Mouse (Mus musculus) liver, embryonic 11.5 days (tissue): ENCODE data around the gene Ptpru. TPM values are rescaled to one million over a fixed set of nuclear protein-coding genes. Genes with fewer than 3 reads are reported as not detected.

Experiments used
- ATAC-seq: fragments of 200-750 bp; cut with Nextera tagmentation; replicated peaks from 2 replicates; pipeline ENCODE4 v1.8.0; 2017; ENCODE audit warnings: moderate number of reproducible peaks, mild to moderate bottlenecking, moderate TSS enrichment, moderate library complexity; ENCODE audit not compliant: low FRiP score
- DNase-seq: peaks from one replicate; pipeline ENCODE4 v3.0.0-alpha.2; 2017; ENCODE audit warnings: low spot score
- H3K27ac ChIP-seq: fragments of 300-500 bp; sonication (generic); 2 replicates; pipeline ENCODE4 v1.5.1; 2014; ENCODE audit warnings: mild to moderate bottlenecking, low read depth, low read length, control low read depth
- H3K27me3 ChIP-seq: fragments of 300-500 bp; sonication (generic); replicated peaks from 2 replicates; pipeline ENCODE4 v1.6.1; 2014; ENCODE audit warnings: low read length, mixed read lengths; ENCODE audit not compliant: control insufficient read depth, insufficient read depth
- H3K36me3 ChIP-seq: fragments of 300-500 bp; sonication (generic); 2 replicates; pipeline ENCODE4 v1.6.1; 2014; ENCODE audit warnings: mild to moderate bottlenecking, low read length, moderate library complexity, mixed read lengths; ENCODE audit not compliant: control insufficient read depth, insufficient read depth
- H3K4me1 ChIP-seq: fragments of 300-500 bp; sonication (generic); replicated peaks from 2 replicates; pipeline ENCODE4 v1.6.1; 2014; ENCODE audit warnings: low read length, mixed read lengths; ENCODE audit not compliant: control insufficient read depth, insufficient read depth
- H3K4me2 ChIP-seq: fragments of 300-500 bp; sonication (generic); 2 replicates; pipeline ENCODE4 v1.6.1; 2014; ENCODE audit warnings: mild to moderate bottlenecking, control low read depth, moderate library complexity
- H3K4me3 ChIP-seq: fragments of 300-500 bp; sonication (generic); 2 replicates; pipeline ENCODE4 v1.5.1; 2014; ENCODE audit warnings: low read depth, low read length, control low read depth
- H3K9ac ChIP-seq: fragments of 300-500 bp; sonication (generic); 2 replicates; pipeline ENCODE4 v1.6.1; 2014; ENCODE audit warnings: low read depth, low read length, control low read depth
- H3K9me3 ChIP-seq: fragments of 300-500 bp; sonication (generic); 2 replicates; pipeline ENCODE4 v1.6.1; 2016; ENCODE audit warnings: low read length, inconsistent platforms, mixed read lengths; ENCODE audit not compliant: control insufficient read depth
- WGBS: fragments of 180-500 bp; shearing (Covaris S2); extraction: QIAGEN DNeasy Blood & Tissue Kit; methylation state at CpG from one replicate; pipeline ENCODE4 v1.1.7; 2014; 5-methylcytosine and 5-hydroxymethylcytosine counted together
- polyA plus RNA-seq: library from polyadenylated mRNA; unstranded; fragments of >200 nt; fragmentation: Nextera tagmentation; extraction: Ambion mirVana; gene quantifications from 2 replicates; pipeline ENCODE4 v1.2.1, GENCODE M21; 2014

Ptpru gene
- polyA plus RNA-seq, 1 experiment from 2014 or later: 5.8 TPM

GRCm38 (mm10) chr4:131751561-131751960 lies 86.5 kb downstream of the Ptpru start:
- Histone ChIP-seq H3K36me3 (no peaks in the 10 kb centered on the region), H3K4me3 (no peak overlapping the region), H3K27ac (no peak overlapping the region), H3K4me1 (no peaks in the 10 kb centered on the region), H3K27me3 (no peaks in the 10 kb centered on the region; the same call in 1 of the 2 replicates), H3K9ac (no peak overlapping the region), H3K9me3 (no peaks in the 10 kb centered on the region), H3K4me2 (no peak overlapping the region)
- no peak for ATAC-seq
- DNase-seq: no peak
- 77% methylated on average over 7 of the region's 7 CpGs for WGBS

DNA sequence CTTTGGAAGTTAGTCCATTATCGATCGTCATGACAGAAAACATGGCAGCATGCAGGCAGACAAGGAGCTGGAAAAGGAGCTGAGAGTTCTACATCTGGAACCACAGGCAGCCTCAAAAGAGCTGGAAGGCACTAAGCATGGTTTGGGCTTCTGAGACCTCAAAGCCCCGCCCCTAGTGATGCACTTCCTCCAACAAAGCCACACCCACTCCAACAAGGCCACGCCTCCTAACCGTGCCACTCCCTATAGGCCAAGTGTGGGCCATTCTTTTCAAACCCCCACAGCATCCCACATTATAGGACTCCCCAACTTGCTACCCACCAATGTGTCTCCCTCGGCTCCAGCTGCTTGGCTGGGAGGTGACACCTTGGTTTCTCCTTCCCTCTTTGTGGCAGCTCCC lies 88.3 kb downstream of the Ptpru start:
- no peaks in the 10 kb centered on the region; the same call in 1 of the 2 replicates for H3K27me3 ChIP-seq
- H3K9ac ChIP-seq: no peak overlapping the region
- WGBS: 73% methylated on average over 6 of the region's 6 CpGs
- no peak overlapping the region for H3K4me2 ChIP-seq
- no peak overlapping the region for H3K4me3 ChIP-seq
- no peaks in the 10 kb centered on the region for H3K36me3 ChIP-seq
- no peaks in the 10 kb centered on the region for H3K9me3 ChIP-seq
- H3K4me1 ChIP-seq: no peaks in the 10 kb centered on the region
- DNase-seq (no peak), ATAC-seq (no peak)
- H3K27ac ChIP-seq: no peak overlapping the region

GRCm38 (mm10) chr4:131744685-131745043 lies 93.4 kb downstream of the Ptpru start:
- Histone ChIP-seq H3K4me1 (no peaks in the 10 kb centered on the region), H3K4me2 (no peak overlapping the region), H3K9me3 (no peaks in the 10 kb centered on the region), H3K9ac (no peak overlapping the region), H3K27ac (no peak overlapping the region), H3K4me3 (no peak overlapping the region), H3K27me3 (no peaks in the 10 kb centered on the region), H3K36me3 (no peaks in the 10 kb centered on the region)
- DNase-seq (no peak), ATAC-seq (no peak)
- 51% methylated on average over 5 of the region's 5 CpGs for WGBS

- WGBS: 12% methylated on average over 5 of the region's 5 CpGs
- Histone ChIP-seq H3K4me3 (no peak overlapping the region), H3K27ac (no peak overlapping the region), H3K9me3 (no peaks in the 10 kb centered on the region), H3K4me1 (no peaks in the 10 kb centered on the region), H3K27me3 (no peaks in the 10 kb centered on the region), H3K4me2 (no peak overlapping the region), H3K36me3 (no peaks in the 10 kb centered on the region), H3K9ac (no peak overlapping the region)
- DNase-seq (no peak), ATAC-seq (no peak)
These were observed 94.0 kb downstream of the Ptpru start for GRCm38 (mm10) chr4:131743831-131744684.

DNA sequence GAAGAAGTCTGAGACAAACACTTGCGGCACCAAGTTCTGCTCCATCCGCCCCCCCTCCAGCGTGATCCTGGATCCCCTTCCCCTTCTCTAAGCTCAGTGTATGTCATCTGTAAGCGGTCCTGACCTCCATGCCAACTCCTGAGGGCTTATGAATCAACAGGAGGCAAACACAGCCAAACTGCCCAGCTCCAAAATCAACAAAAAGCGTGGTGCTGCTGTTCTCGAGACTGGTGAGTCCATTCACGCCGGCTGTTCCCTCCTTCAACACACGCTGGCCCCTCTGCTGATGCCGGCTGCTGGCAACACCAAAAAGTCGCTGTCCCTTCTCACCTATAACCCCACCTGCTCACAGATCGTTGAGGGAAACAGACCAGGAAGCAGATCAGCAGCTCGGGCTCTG lies 95.1 kb downstream of the Ptpru start:
- no peak overlapping the region for H3K9ac ChIP-seq
- H3K9me3 ChIP-seq: no peaks in the 10 kb centered on the region
- H3K4me3 ChIP-seq: no peak overlapping the region
- 59% methylated on average over 13 of the region's 13 CpGs for WGBS
- H3K27me3 ChIP-seq: no peaks in the 10 kb centered on the region
- ATAC-seq: no peak
- H3K4me2 ChIP-seq: no peak overlapping the region
- no peaks in the 10 kb centered on the region for H3K4me1 ChIP-seq
- H3K36me3 ChIP-seq: no peaks in the 10 kb centered on the region
- H3K27ac ChIP-seq: no peak overlapping the region
- no peak for DNase-seq

DNA sequence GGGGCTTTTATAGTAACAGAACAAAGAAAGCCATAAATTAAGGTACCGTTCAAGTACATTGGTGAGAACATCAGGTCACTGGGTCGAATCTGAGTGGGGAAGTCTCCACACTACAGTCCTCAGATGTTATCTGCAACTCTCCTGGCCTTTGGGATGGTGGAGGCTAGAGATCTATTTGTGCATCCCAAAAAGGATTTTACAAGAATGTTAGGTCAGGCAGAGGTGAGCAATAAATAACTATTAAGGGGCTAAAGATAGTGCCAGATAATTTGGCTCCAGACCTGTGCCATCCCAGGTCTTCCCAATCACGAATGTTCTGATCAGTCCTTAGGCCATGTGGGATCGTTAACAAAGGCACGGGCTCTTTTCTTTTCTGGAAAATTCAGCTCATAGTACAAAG lies 97.5 kb downstream of the Ptpru start:
- H3K4me2 ChIP-seq: no peak overlapping the region
- H3K4me3 ChIP-seq: no peak overlapping the region
- H3K9me3 ChIP-seq: no peaks in the 10 kb centered on the region
- DNase-seq: no peak
- no peaks in the 10 kb centered on the region for H3K36me3 ChIP-seq
- H3K27ac ChIP-seq: no peak overlapping the region
- 72% methylated on average over 5 of the region's 5 CpGs for WGBS
- no peak for ATAC-seq
- H3K4me1 ChIP-seq: no peaks in the 10 kb centered on the region
- H3K27me3 ChIP-seq: no peaks in the 10 kb centered on the region
- H3K9ac ChIP-seq: no peak overlapping the region

DNA sequence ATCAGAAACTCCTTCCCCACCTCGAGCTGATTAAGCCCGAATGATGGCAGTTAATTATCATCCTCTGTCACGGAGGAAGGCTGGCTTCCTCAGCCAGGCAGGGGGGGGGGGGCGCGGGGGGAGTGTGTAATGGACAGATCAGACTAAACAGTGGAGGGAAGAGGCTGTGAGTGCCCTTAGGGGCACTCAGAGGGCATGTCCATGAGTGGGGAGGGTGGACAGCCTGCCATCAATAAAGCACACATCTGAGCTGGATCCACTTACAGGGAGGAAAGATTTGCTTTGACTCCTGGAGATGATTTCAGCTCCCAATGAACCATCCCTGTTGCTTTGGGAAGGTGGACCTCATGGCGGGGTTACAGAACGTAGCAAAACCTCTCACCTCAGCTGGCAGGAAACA lies 109.5 kb downstream of the Ptpru start:
- no peaks in the 10 kb centered on the region for H3K36me3 ChIP-seq
- no peak overlapping the region for H3K4me2 ChIP-seq
- no peak for ATAC-seq
- no peaks in the 10 kb centered on the region for H3K9me3 ChIP-seq
- no peaks in the 10 kb centered on the region for H3K4me1 ChIP-seq
- no peak overlapping the region for H3K27ac ChIP-seq
- no peak for DNase-seq
- WGBS: 46% methylated on average over 7 of the region's 7 CpGs
- H3K9ac ChIP-seq: no peak overlapping the region
- H3K27me3 ChIP-seq: 0 out of 2 replicates have a peak, but pooled peaks cover 3% of the 10 kb centered on the region
- no peak overlapping the region for H3K4me3 ChIP-seq

DNA sequence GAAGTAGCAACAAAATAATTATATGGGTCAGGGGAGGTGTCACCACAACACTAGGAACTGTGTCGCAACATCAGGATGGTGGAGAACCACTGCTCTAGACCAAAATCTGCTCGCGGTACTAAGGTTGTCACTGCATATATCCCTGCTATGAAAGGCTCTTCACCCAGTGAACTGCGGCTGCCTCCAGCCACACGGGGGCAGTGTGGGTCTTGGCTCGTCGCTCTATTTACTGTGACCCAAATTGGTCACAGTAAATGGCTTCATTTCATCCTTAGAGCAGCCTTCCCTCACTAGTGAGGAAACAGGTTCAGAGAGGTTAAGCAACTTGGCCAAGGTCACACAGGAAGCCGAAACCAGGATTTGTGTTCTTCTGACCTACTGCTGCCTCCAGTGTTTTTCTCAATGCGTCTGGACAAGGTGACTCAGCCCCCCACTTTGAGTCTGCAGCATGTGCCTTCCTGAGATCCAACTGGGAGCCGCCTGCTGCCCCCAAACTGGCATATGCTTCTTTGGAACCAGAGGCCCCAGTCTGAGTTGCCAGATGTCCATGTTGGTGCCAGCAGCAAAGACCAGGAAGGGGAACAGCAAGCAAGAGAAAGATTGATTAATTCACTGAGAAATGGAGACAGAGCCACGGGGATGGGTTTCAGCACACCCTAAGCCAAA lies 114.5 kb downstream of the Ptpru start:
- 51% methylated on average over 11 of the region's 11 CpGs for WGBS
- Histone ChIP-seq H3K4me3 (no peak overlapping the region), H3K9ac (no peak overlapping the region), H3K4me2 (no peak overlapping the region), H3K27me3 (no peaks in the 10 kb centered on the region), H3K4me1 (0 out of 2 replicates have a peak, but pooled peaks cover 6% of the 10 kb centered on the region), H3K9me3 (no peaks in the 10 kb centered on the region), H3K27ac (no peak overlapping the region), H3K36me3 (no peaks in the 10 kb centered on the region)
- no peak for ATAC-seq
- no peak for DNase-seq
